Mouse (Mus musculus) forebrain, embryonic 10.5 days (tissue): ENCODE data around the gene Slc22a3. TPM values are rescaled to one million over a fixed set of nuclear protein-coding genes. Genes with fewer than 3 reads are reported as not detected.

ENCODE experiments used
- DNase-seq: peaks from one replicate; pipeline ENCODE4 v3.0.0-alpha.2; 2017; ENCODE audit warnings: low spot score; ENCODE audit errors: extremely low spot score
- H3K27ac ChIP-seq: fragments of 300-500 bp; sonication (generic); 2 replicates; pipeline ENCODE4 v1.5.1; 2016; ENCODE audit warnings: mild to moderate bottlenecking
- H3K27me3 ChIP-seq: fragments of 300-500 bp; sonication (generic); 2 replicates; pipeline ENCODE4 v1.6.1; 2016; ENCODE audit warnings: mild to moderate bottlenecking; ENCODE audit not compliant: poor library complexity, severe bottlenecking
- H3K36me3 ChIP-seq: fragments of 300-500 bp; sonication (generic); replicated peaks from 2 replicates; pipeline ENCODE4 v1.6.1; 2016; ENCODE audit warnings: mild to moderate bottlenecking, moderate library complexity
- H3K4me1 ChIP-seq: fragments of 300-500 bp; sonication (generic); 2 replicates; pipeline ENCODE4 v1.6.1; 2016
- H3K4me3 ChIP-seq: fragments of 300-500 bp; sonication (generic); 2 replicates; pipeline ENCODE4 v1.5.1; 2016; ENCODE audit warnings: mild to moderate bottlenecking, moderate library complexity
- H3K9me3 ChIP-seq: fragments of 300-500 bp; sonication (generic); 2 replicates; pipeline ENCODE4 v1.6.1; 2016; ENCODE audit warnings: mild to moderate bottlenecking, moderate library complexity
- WGBS: fragments of 180-500 bp; shearing (Covaris S2); methylation state at CpG from one replicate; pipeline ENCODE4 v1.1.7; 2016; 5-methylcytosine and 5-hydroxymethylcytosine counted together
- polyA plus RNA-seq: library from polyadenylated mRNA; unstranded; fragments of >200 nt; fragmentation: Nextera tagmentation; extraction: Ambion mirVana; gene quantifications from 2 replicates; pipeline ENCODE4 v1.2.1, GENCODE M21; 2016

Gene Slc22a3
- polyA plus RNA-seq, 1 experiment from 2014 or later: 0.04 TPM

- H3K27me3 ChIP-seq: no peaks in the 10 kb centered on the region
- peak; percentile 76 for DNase-seq
- H3K4me1 ChIP-seq: peaks cover 21% of the 10 kb centered on the region
- no peaks in the 10 kb centered on the region for H3K36me3 ChIP-seq
- 53% methylated on average over 6 of the region's 6 CpGs for WGBS
- no peak overlapping the region for H3K4me3 ChIP-seq
- no peak overlapping the region for H3K27ac ChIP-seq
- H3K9me3 ChIP-seq: no peaks in the 10 kb centered on the region
Observed at GRCm38 (mm10) chr17:12416250-12416895, 91.1 kb downstream of the Slc22a3 start.

GRCm38 (mm10) chr17:12415741-12416140 lies 91.8 kb downstream of the Slc22a3 start:
- Histone ChIP-seq H3K4me3 (no peak overlapping the region), H3K36me3 (no peaks in the 10 kb centered on the region), H3K4me1 (peaks cover 20% of the 10 kb centered on the region), H3K27ac (no peak overlapping the region), H3K9me3 (no peaks in the 10 kb centered on the region), H3K27me3 (no peaks in the 10 kb centered on the region)
- 78% methylated on average over 5 of the region's 5 CpGs for WGBS
- no peak for DNase-seq

- 58% methylated on average over 15 of the region's 15 CpGs for WGBS
- no peak for DNase-seq
- H3K36me3 ChIP-seq: no peaks in the 10 kb centered on the region
- H3K4me1 ChIP-seq: peaks cover 24% of the 10 kb centered on the region
- H3K4me3 ChIP-seq: no peak overlapping the region
- H3K27ac ChIP-seq: no peak overlapping the region
- H3K27me3 ChIP-seq: no peaks in the 10 kb centered on the region
- no peaks in the 10 kb centered on the region for H3K9me3 ChIP-seq
Observed at GRCm38 (mm10) chr17:12415031-12415735, 92.3 kb downstream of the Slc22a3 start.

GRCm38 (mm10) chr17:12412891-12413237 lies 94.6 kb downstream of the Slc22a3 start:
- H3K27ac ChIP-seq: no peak overlapping the region
- no peak overlapping the region for H3K4me3 ChIP-seq
- no peak for DNase-seq
- no peaks in the 10 kb centered on the region for H3K9me3 ChIP-seq
- no peaks in the 10 kb centered on the region for H3K36me3 ChIP-seq
- peaks cover 25% of the 10 kb centered on the region for H3K4me1 ChIP-seq
- no peaks in the 10 kb centered on the region for H3K27me3 ChIP-seq
- 78% methylated on average over 3 of the region's 3 CpGs for WGBS

- Histone ChIP-seq H3K4me3 (no peak overlapping the region), H3K27ac (no peak overlapping the region)
- WGBS: 72% methylated on average over 10 of the region's 10 CpGs
Observed at GRCm38 (mm10) chr17:12412181-12412890, 95.2 kb downstream of the Slc22a3 start.

GRCm38 (mm10) chr17:12409346-12409944 lies 98.1 kb downstream of the Slc22a3 start:
- Histone ChIP-seq H3K4me3 (no peak overlapping the region), H3K9me3 (peaks cover 9% of the 10 kb centered on the region; the same call in 1 of the 2 replicates), H3K36me3 (no peaks in the 10 kb centered on the region), H3K4me1 (peaks cover 14% of the 10 kb centered on the region), H3K27me3 (no peaks in the 10 kb centered on the region), H3K27ac (no peak overlapping the region)
- DNase-seq: no peak
- WGBS: 88% methylated on average over 11 of the region's 11 CpGs

More at GRCm38 (mm10) chr17:12412181-12412890, 95.2 kb downstream of the Slc22a3 start:
- no peaks in the 10 kb centered on the region for H3K36me3 ChIP-seq
- H3K9me3 ChIP-seq: no peaks in the 10 kb centered on the region
- no peaks in the 10 kb centered on the region for H3K27me3 ChIP-seq
- peaks cover 25% of the 10 kb centered on the region for H3K4me1 ChIP-seq
- DNase-seq: no peak

GRCm38 (mm10) chr17:12403420-12403819 lies 104.1 kb downstream of the Slc22a3 start:
- no peaks in the 10 kb centered on the region for H3K36me3 ChIP-seq
- no peak overlapping the region for H3K27ac ChIP-seq
- peaks cover 9% of the 10 kb centered on the region; the same call in 1 of the 2 replicates for H3K9me3 ChIP-seq
- 74% methylated on average over 7 of the region's 7 CpGs for WGBS
- no peaks in the 10 kb centered on the region for H3K4me1 ChIP-seq
- no peaks in the 10 kb centered on the region for H3K27me3 ChIP-seq
- no peak overlapping the region for H3K4me3 ChIP-seq
- DNase-seq: no peak

- H3K36me3 ChIP-seq: no peaks in the 10 kb centered on the region
- 92% methylated on average over 9 of the region's 9 CpGs for WGBS
- H3K9me3 ChIP-seq: no peaks in the 10 kb centered on the region
- no peaks in the 10 kb centered on the region for H3K27me3 ChIP-seq
- no peak for DNase-seq
- H3K4me3 ChIP-seq: no peak overlapping the region
- H3K4me1 ChIP-seq: no peaks in the 10 kb centered on the region
- H3K27ac ChIP-seq: no peak overlapping the region
Observed at GRCm38 (mm10) chr17:12396163-12396677, 111.3 kb downstream of the Slc22a3 start.

- Histone ChIP-seq H3K4me1 (no peaks in the 10 kb centered on the region), H3K27ac (no peak overlapping the region), H3K9me3 (no peaks in the 10 kb centered on the region), H3K36me3 (no peaks in the 10 kb centered on the region), H3K4me3 (no peak overlapping the region), H3K27me3 (no peaks in the 10 kb centered on the region)
- no peak for DNase-seq
- 97% methylated on average over 7 of the region's 7 CpGs for WGBS
Observed at GRCm38 (mm10) chr17:12388239-12388638, 119.3 kb downstream of the Slc22a3 start.

- Histone ChIP-seq H3K4me1 (no peaks in the 10 kb centered on the region), H3K27ac (no peak overlapping the region), H3K9me3 (no peaks in the 10 kb centered on the region), H3K36me3 (no peaks in the 10 kb centered on the region), H3K4me3 (no peak overlapping the region), H3K27me3 (no peaks in the 10 kb centered on the region)
- WGBS: 90% methylated on average over 2 of the region's 2 CpGs
- no peak for DNase-seq
Observed at GRCm38 (mm10) chr17:12387781-12388180, 119.7 kb downstream of the Slc22a3 start.

GRCm38 (mm10) chr17:12385049-12385794 lies 122.3 kb downstream of the Slc22a3 start:
- Histone ChIP-seq H3K9me3 (no peaks in the 10 kb centered on the region), H3K4me1 (0 out of 2 replicates have a peak, but pooled peaks cover 3% of the 10 kb centered on the region), H3K4me3 (no peak overlapping the region), H3K27me3 (no peaks in the 10 kb centered on the region), H3K36me3 (no peaks in the 10 kb centered on the region), H3K27ac (no peak overlapping the region)
- WGBS: 80% methylated on average over 8 of the region's 8 CpGs
- no peak for DNase-seq

- 0 out of 2 replicates have a peak, but pooled peaks cover 3% of the 10 kb centered on the region for H3K4me1 ChIP-seq
- no peak overlapping the region for H3K27ac ChIP-seq
- no peaks in the 10 kb centered on the region for H3K27me3 ChIP-seq
- 43% methylated on average over 2 of the region's 2 CpGs for WGBS
- no peaks in the 10 kb centered on the region for H3K9me3 ChIP-seq
- no peak overlapping the region for H3K4me3 ChIP-seq
- H3K36me3 ChIP-seq: no peaks in the 10 kb centered on the region
- DNase-seq: no peak
Observed at GRCm38 (mm10) chr17:12382531-12382930, 125.0 kb downstream of the Slc22a3 start.
